Mouse (Mus musculus) left cerebral cortex, adult 11 months (tissue): Measurements from ENCODE around the gene Gm20683.
"Not testable (repeated sequence)": the region's sequence is repeated elsewhere in the genome, so short reads cannot be mapped to it uniquely, and the experiment has no call there.

Experiments
- DNase-seq: peaks from one replicate; pipeline ENCODE4 v3.0.0; 2022; ENCODE audit warnings: low spot score

The Gm20683 gene

DNA sequence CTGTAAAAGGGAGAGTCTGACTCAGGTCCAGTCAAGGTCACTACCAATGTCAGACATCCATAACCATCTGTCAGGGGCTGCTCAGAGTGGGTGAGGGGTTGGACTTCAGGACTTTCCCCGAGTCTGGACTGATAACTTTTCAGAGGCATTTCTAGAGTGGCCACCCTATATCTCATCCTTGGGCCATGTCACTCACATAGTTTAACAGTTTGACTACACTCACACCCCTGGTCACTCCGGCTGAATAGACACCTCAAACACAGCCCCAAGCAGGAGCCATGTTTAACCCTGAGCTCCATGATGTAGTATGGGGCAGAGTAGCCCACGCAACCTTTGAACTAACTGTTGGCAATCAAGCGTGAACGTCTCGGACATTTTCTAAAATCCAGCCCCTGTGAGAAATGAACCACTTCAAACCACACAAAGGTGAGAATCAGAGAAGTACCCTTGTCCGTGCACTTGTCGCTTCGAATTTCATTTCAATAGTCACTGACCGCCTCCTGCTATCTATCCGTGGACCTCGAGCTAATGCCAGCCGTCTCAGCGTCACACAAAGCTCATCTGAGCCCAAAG, 32.7 kb upstream of the Gm20683 start:
- DNase-seq = no peak

DNA sequence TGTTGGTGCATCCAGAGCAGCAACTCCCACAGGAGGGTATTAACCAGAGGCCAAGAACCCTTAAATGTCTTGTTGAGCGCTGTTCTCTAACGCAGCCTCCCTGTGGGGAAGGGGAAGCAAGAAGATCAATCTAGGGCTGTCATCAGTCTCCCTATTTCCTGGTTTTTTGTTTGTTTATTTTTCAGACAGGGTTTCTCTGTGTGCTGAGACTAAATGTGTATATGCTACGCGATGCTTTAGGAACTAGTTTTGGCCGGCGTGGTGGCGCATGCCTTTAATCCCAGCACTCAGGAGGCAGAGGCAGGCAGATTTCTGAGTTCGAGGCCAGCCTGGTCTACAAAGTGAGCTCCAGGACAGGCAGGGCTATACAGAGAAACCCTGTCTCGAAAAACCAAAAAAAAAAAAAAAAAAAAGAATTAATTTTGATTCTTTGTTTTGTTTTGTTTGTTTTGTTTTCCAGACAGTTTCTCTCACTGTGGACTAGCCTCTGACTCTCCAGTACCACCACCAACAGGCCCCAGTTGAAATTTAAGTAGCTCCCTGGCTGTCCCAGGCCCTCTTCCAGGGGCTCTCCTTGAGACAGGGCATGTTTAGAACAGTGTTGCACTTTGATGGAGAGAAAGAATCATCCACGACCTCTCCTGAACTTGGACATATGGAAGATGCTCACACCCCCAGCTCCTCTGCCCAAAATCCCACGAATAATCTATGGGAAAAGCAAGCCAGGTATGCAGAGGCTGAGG, 32.0 kb upstream of the Gm20683 start:
- DNase-seq = no peak

- DNase-seq = no peak
These were observed 31.1 kb upstream of the Gm20683 start for GRCm38 (mm10) chr17:25872676-25873075.

- DNase-seq = not testable (repeated sequence)
These were observed 30.0 kb upstream of the Gm20683 start for GRCm38 (mm10) chr17:25871566-25871965.

DNA sequence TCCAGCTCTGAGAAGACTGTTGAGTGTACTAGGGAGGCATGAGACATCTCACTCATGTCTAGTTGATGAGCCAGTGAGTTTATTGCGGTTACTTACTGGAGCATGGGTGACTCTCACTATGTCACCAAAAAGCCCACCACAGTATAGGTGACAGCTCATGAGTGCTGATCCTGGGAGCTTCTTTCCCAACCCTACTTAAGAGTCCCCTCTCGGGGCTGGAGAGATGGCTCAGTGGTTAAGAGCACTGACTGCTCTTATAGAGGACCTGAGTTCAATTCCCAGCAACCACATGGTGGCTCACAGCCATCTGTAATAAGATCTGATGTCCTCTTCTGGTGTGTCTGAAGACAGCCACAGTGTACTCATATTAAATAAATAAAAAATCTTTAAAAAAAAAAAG, 28.4 kb upstream of the Gm20683 start:
- no peak for DNase-seq

GRCm38 (mm10) chr17:25869498-25869897, 27.9 kb upstream of the Gm20683 start:
- no peak for DNase-seq

GRCm38 (mm10) chr17:25868601-25869191, 27.1 kb upstream of the Gm20683 start, which contains the start of gene Mcrip2:
Gene Mcrip2 (minus strand): TSS chr17:25868764.
- peak; percentile 74 for DNase-seq

- no peak for DNase-seq
These were observed 26.5 kb upstream of the Gm20683 start for GRCm38 (mm10) chr17:25867836-25868600.

DNA sequence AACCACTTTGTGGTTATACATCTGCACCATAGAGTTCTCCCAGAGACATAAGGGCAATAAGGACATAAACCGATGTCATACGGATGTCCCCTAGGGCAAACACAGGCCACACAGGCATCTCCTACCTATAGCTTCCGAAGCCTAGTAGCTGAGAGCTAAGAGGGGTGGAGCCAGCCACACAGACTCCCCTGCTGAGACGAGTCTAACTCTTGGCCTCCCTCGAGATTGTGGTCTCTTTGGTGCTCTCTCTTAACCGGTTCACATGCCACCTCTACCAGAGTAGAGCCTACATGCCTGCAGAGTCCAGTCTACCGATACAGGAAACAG, 25.9 kb upstream of the Gm20683 start:
- DNase-seq = no peak

GRCm38 (mm10) chr17:25866172-25866571, 24.6 kb upstream of the Gm20683 start:
- no peak for DNase-seq

DNA sequence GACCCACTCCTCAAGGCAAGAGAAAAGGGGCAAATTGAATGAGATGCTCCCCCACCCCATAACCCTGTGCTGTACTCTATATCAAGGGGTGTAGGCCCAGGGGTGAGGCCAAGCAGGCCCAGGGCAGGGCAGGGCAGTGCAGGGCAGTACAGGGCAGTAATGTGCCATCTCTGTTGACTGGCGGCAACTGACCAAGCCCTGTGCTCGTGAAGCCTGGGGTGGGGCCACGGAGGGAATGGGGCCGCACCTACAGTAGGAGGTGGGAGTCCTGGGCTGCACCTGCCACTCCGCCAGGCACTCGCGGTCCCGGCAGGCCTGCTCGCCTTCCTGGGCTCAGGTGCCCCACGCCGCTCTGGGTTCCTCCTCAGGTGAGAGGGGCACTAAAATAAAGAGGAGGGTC, 23.7 kb upstream of the Gm20683 start:
- no peak for DNase-seq

DNA sequence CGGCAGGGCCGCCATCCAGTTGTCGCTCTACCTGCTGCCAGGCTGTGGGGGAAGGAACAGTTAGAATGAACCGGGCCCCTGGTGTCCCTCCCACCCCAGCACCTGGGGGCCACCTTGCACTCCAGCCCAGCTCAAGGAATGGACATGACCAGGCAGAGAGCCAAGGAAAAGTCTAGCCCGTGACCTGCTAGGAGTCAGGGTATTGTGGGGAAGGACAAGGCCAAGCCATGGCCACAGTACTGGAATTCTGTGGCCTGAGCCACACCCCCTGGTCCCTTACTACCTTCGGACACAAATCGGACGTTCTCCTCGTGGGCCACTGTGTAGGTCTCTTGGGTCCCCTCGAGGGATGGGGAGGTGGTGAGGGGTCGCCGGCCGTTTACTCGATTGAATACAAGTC, 22.7 kb upstream of the Gm20683 start:
- DNase-seq = no peak

- DNase-seq = no peak
These were observed 22.1 kb upstream of the Gm20683 start for GRCm38 (mm10) chr17:25863681-25864080.

DNA sequence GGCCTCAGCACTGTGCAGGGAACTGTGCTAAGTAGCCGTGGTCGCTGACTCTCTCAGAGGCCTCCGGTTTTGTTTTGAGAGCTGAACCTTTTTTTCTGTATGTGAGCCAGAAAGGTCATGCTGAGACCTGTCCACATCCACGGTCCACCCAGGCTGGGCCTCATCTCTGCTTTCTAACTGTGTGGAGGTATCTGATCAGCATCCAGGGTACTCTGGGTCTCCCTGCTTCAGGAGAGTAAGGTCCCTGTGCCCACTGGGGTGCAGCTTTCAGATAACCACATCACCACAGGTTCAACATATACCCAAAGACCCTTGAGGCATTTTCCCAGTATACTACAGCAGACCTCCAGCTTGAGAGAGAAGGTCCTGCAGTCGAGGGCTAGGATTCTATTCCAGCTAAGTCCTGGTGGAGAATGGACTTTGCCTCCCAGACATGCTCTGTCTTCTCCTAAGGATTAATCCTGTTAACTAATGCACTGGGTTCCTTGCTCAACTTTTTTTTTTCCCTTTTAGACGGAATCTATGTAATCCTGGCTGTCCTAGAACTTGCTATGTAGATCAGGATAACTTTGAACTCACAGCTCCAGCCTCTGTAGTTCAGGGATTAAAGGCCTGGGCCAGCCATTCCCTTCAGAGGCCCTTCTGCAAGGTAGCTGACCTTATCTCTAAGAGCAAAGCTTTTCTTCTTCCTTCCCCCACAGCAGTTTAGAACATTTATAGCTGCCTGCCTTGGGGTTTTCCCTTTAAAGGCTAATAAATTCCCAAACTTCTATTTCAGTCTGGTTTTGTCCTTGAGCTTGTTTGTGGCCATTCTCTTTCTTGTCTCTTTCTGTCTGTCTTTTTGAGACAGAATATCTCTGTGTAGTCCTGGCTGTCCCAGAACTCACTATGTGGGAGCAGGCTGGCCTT, 20.4 kb upstream of the Gm20683 start:
- no peak for DNase-seq

GRCm38 (mm10) chr17:25860832-25861703, 19.5 kb upstream of the Gm20683 start, which contains the start of gene Wdr90:
Gene Wdr90 (minus strand): TSS chr17:25861501.
- peak; percentile 91 for DNase-seq

GRCm38 (mm10) chr17:25860229-25860628, 18.7 kb upstream of the Gm20683 start:
- DNase-seq = no peak

GRCm38 (mm10) chr17:25844396-25844901, 2.9 kb upstream of the Gm20683 start, which contains the start of gene Rhot2:
Gene Rhot2 (minus strand): TSS chr17:25844851.
- DNase-seq = peak; percentile 90

DNA sequence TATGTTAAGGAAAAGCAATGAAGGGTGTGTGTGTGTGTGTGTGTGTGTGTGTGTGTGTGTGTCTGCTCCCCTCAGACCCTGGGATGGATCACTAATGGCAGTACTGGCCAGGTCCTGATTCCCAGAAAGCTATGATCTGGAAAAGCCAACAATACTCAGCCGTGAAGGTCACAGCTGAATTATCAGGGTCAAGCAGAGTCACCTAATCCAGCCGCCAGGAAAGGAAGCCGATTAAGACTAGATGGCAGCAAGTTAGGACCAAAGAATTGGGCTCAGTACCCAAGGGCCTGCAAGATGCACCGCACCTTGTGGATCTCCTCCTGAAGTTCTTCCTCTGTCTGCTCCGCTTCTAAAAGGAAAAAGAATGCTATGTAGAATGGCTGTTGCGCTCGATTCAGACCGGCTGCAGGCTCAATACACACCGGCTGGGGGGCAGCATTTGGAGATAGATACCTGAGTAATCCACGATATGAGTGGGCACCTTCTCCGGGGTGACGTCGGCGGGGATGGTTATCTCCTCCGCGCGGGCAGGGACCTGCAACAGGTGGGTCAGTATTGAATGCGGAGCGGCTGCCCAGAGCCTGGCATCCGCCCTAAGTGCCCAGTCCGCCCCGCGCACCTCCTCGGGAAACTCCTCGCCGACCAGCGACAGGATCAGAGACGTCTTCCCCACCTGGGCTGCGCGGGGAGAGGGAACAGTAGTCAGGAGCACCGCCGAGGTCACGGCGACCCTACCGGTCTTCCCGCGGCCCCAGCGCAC, 2.3 kb upstream of the Gm20683 start:
- DNase-seq = no peak

DNA sequence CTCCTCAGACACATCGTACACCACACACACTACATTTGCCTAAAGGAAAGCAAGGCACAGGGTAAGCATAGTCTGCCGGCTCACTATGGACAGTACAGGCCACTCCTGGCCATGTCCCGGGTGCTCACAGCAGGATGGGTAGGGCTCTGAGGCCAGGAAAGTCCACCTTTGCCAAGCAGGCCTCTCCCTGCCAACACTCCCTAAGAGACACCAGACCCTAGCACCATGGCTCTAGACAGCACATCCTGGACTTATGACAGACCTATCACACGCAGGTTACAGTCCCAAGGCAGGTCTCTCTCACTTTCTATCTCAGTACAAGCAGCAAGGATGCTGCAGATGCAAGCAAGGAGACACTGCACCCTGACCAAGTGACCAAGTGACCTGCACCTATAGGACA, 1.6 kb upstream of the Gm20683 start:
- DNase-seq = no peak

GRCm38 (mm10) chr17:25842509-25842908, 946 bp upstream of the Gm20683 start:
- DNase-seq = no peak
